Mouse (Mus musculus) Patski (cell line): Measurements from ENCODE around the gene Inpp4b. TPM values are rescaled to one million over a fixed set of nuclear protein-coding genes. Genes with fewer than 3 reads are reported as not detected.

Experiments used
- ATAC-seq: fragments of 100-300 bp; one replicate; pipeline ENCODE4 v1.8.0; 2021
- CTCF ChIA-PET: fragments of 350-600 bp; sonication (Branson Sonifier 250); formaldehyde crosslinking; loops from one replicate; lab custom pipeline; 2022; ENCODE audit warnings: inconsistent platforms; lab: Charles Lee
- POLR2A ChIA-PET: fragments of 350-600 bp; sonication (Branson Sonifier 250); formaldehyde crosslinking; loops from one replicate; lab custom pipeline; 2022; ENCODE audit warnings: antibody characterized with exemption, inconsistent platforms; lab: Charles Lee
- DNase-seq: peaks from one replicate; pipeline ENCODE4 v3.0.0-alpha.2; 2011; ENCODE audit warnings: low read depth, low spot score
- H3K27me3 ChIP-seq: fragments of 371-371 bp; one replicate; pipeline ENCODE4 v1.5.1; 2021
- CTCF ChIP-seq: fragments of 100-300 bp; IDR thresholded peaks from one replicate; pipeline ENCODE4 v1.5.1; 2021
- in situ Hi-C: fragments of 300-500 bp; cut with MboI; formaldehyde crosslinking; loops from 3 replicates; pipeline ENCODE4 v1.11.1; 2018; ENCODE audit warnings: low pct_unique_long_range_greater_than_20kb, mixed read lengths
- polyA plus RNA-seq: library from polyadenylated mRNA; unstranded; gene quantifications from one replicate; pipeline ENCODE4 v1.2.3, GENCODE M21; 2021

Inpp4b gene
- polyA plus RNA-seq, 1 experiment from 2014 or later, result 0.24 TPM

GRCm38 (mm10) chr8:81774454-81774853 lies 432.1 kb downstream of the Inpp4b start:
- ATAC-seq, result no peak
- TF ChIP-seq CTCF, result no peak
- DNase-seq, result no peak
- in situ Hi-C loops, result no loop called here
- peaks cover 7% of the 10 kb centered on the region for H3K27me3 ChIP-seq
- ChIA-PET CTCF (interaction anchor here (0.5 kb wide), 1 partner anchor 151 kb away, joined by 3 read pairs; no protein-coding TSS in a partner anchor), POLR2A (no interaction called here)

- in situ Hi-C loops, result no loop called here
- TF ChIP-seq CTCF, result no peak
- DNase-seq (no peak), ATAC-seq (no peak)
- CTCF ChIA-PET, result no interaction called here
- POLR2A ChIA-PET, result no interaction called here
- H3K27me3 ChIP-seq, result no peaks in the 10 kb centered on the region
Measured at GRCm38 (mm10) chr8:81776516-81777237, 434.3 kb downstream of the Inpp4b start.

- POLR2A ChIA-PET, result no interaction called here
Measured at GRCm38 (mm10) chr8:81777704-81778103, 435.3 kb downstream of the Inpp4b start.

GRCm38 (mm10) chr8:81779440-81779839 lies 437.1 kb downstream of the Inpp4b start:
- no peaks in the 10 kb centered on the region for H3K27me3 ChIP-seq
- no peak for TF ChIP-seq CTCF
- ATAC-seq (no peak), DNase-seq (no peak)
- ChIA-PET POLR2A (no interaction called here), CTCF (interaction anchor here (1.0 to 1.2 kb wide), 2 partner anchors 9 to 11 kb away, joined by 3 read pairs; no protein-coding TSS in a partner anchor)
- in situ Hi-C loops, result no loop called here

More at GRCm38 (mm10) chr8:81777704-81778103, 435.3 kb downstream of the Inpp4b start:
- in situ Hi-C loops, result no loop called here
- ATAC-seq, result no peak
- CTCF ChIA-PET, result no interaction called here
- no peaks in the 10 kb centered on the region for H3K27me3 ChIP-seq
- no peak for DNase-seq
- no peak for TF ChIP-seq CTCF

- ChIA-PET POLR2A (no interaction called here), CTCF (no interaction called here)
- DNase-seq (no peak), ATAC-seq (no peak)
- H3K27me3 ChIP-seq, result no peaks in the 10 kb centered on the region
- TF ChIP-seq CTCF, result no peak
- in situ Hi-C loops, result no loop called here
Measured at GRCm38 (mm10) chr8:81780166-81780565, 437.8 kb downstream of the Inpp4b start.

- in situ Hi-C loops, result no loop called here
- TF ChIP-seq CTCF, result no peak
- DNase-seq (no peak), ATAC-seq (no peak)
- no peaks in the 10 kb centered on the region for H3K27me3 ChIP-seq
- CTCF ChIA-PET, result interaction anchor here (1.0 kb wide), 1 partner anchor 23 kb away, joined by 3 read pairs; no protein-coding TSS in a partner anchor
- POLR2A ChIA-PET, result no interaction called here
Measured at GRCm38 (mm10) chr8:81780921-81781675, 438.7 kb downstream of the Inpp4b start.

- in situ Hi-C loops, result no loop called here
- POLR2A ChIA-PET, result no interaction called here
- no peak for DNase-seq
- no peak for TF ChIP-seq CTCF
- ATAC-seq, result no peak
- H3K27me3 ChIP-seq, result no peaks in the 10 kb centered on the region
- CTCF ChIA-PET, result no interaction called here
Measured at GRCm38 (mm10) chr8:81782781-81783180, 440.4 kb downstream of the Inpp4b start.

- no peaks in the 10 kb centered on the region for H3K27me3 ChIP-seq
- ChIA-PET POLR2A (interaction anchor here (1.0 kb wide), 1 partner anchor 442 kb away, joined by 3 read pairs; the partner anchor contains the start of gene Inpp4b), CTCF (interaction anchor here (1.5 kb wide), 1 partner anchor 18 kb away, joined by 4 read pairs; no protein-coding TSS in a partner anchor)
- ATAC-seq (no peak), DNase-seq (no peak)
- no peak for TF ChIP-seq CTCF
- in situ Hi-C loops, result no loop called here
Measured at GRCm38 (mm10) chr8:81784775-81785174, 442.4 kb downstream of the Inpp4b start.

- in situ Hi-C loops, result no loop called here
- no peak for ATAC-seq
- H3K27me3 ChIP-seq, result no peaks in the 10 kb centered on the region
- DNase-seq, result no peak
- ChIA-PET POLR2A (no interaction called here), CTCF (interaction anchor here (1.1 to 1.6 kb wide), 3 partner anchors 9 to 41 kb away, joined by 3 to 4 read pairs (median 3); no protein-coding TSS in a partner anchor)
- no peak for TF ChIP-seq CTCF
Measured at GRCm38 (mm10) chr8:81788498-81788897, 446.1 kb downstream of the Inpp4b start.

GRCm38 (mm10) chr8:81792649-81793048 lies 450.3 kb downstream of the Inpp4b start:
- no peak for ATAC-seq
- TF ChIP-seq CTCF, result no peak
- ChIA-PET POLR2A (no interaction called here), CTCF (interaction anchor here (1.3 kb wide), 1 partner anchor 450 kb away, joined by 3 read pairs; the partner anchor contains the start of gene Inpp4b)
- no peak for DNase-seq
- in situ Hi-C loops, result no loop called here
- H3K27me3 ChIP-seq, result no peaks in the 10 kb centered on the region
